Mouse (Mus musculus) embryo, embryonic 10 days (tissue): ENCODE measurements at regions not wholly inside any gene's neighbourhood (a gene's known extent, or its start where the extent isn't known, plus 50 kb on each side); places are given as distances from the start of the nearest gene placed in this dataset.
A peak's percentile ranks its signal among the peaks of the same experiment; 100 is the strongest.

Source experiments
- DNase-seq: peaks from one replicate; pipeline ENCODE4 v3.0.0-alpha.2; 2015; ENCODE audit warnings: low spot score

GRCm38 (mm10) chr3:119893165-119893910 lies 109.1 kb upstream of the Ptbp2 start:
- DNase-seq, result peak; percentile 13

- DNase-seq, result no peak
Observed at GRCm38 (mm10) chr3:119892533-119893164, 108.4 kb upstream of the Ptbp2 start.

- DNase-seq, result no peak
Observed at GRCm38 (mm10) chr3:119890911-119891310, 106.6 kb upstream of the Ptbp2 start.

- no peak for DNase-seq
Observed at GRCm38 (mm10) chr3:119888487-119888886, 104.2 kb upstream of the Ptbp2 start.

- DNase-seq, result peak; percentile 52
Observed at GRCm38 (mm10) chr3:119876395-119876794, 92.1 kb upstream of the Ptbp2 start.

- no peak for DNase-seq
Observed at GRCm38 (mm10) chr3:119875061-119875460, 90.8 kb upstream of the Ptbp2 start.

- DNase-seq, result no peak
Observed at GRCm38 (mm10) chr3:119862194-119862957, 78.1 kb upstream of the Ptbp2 start.
